ENCODE assay signal across 8 mouse cellular contexts in the genomic region with DNA sequence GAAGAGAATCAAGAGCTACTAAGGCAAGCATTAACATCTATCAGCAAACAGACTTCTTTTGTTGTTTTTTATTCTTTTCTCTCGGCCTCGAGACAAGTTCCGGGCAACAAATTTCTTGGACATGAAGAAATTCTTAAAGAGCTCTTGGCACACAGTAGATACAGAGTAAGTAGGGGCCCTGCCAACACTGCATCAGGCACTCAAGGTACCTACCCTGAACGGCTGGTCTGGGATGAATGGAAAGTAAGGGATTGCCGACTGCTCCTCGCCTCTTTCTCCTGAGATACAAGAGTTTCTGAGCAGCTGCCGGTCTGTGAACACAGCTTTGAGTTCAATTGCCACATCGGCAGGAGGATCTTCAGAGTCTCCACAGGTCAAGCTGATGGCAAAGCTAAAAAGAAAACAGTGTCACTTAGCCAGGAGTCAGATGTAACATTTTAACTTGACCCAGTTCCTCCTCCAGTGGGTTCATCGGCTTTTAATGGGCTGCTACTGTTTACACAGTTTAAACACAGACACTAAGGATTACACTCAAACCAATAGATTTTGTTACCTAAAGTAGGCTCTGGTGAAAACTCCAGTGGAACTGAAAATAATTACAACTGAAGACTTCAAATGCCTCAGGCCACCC. TPM values are rescaled to one million over a fixed set of nuclear protein-coding genes. Genes with fewer than 3 reads are reported as not detected.
A peak's percentile ranks its signal among the peaks of the same experiment; 100 is the strongest.
DNase-seq lines count a peak whose midpoint lies in the region; ATAC-seq lines count a peak whose summit lies in the region.

No protein-coding gene starts in this region.

- no peak overlapping the region for H3K27ac ChIP-seq in heart, embryonic 13.5 days (replicated peaks)
- H3K27ac ChIP-seq in embryonic facial prominence, embryonic 13.5 days: peak overlapping the region; percentile 92; the same call in 1 of the 2 replicates
- H3K27ac ChIP-seq in kidney, embryonic 14.5 days (ENCODE audit: low read depth, low read length): no peak overlapping the region

- H3K9ac ChIP-seq in heart, embryonic 13.5 days: 0 out of 2 replicates have a peak overlapping the region, but pooled peaks have one; percentile 19
- H3K9ac ChIP-seq in embryonic facial prominence, embryonic 13.5 days: peak overlapping the region; percentile 32; the same call in 1 of the 2 replicates
- no peak overlapping the region for H3K9ac ChIP-seq in kidney, embryonic 14.5 days (ENCODE audit: low read depth, low read length)

- 69% methylated on average over 9 of the region's 9 CpGs for WGBS in heart, embryonic 13.5 days
- WGBS in embryonic facial prominence, embryonic 13.5 days: 49% methylated on average over 9 of the region's 9 CpGs
- 36% methylated on average over 9 of the region's 9 CpGs for WGBS in kidney, embryonic 14.5 days

- no peak for ATAC-seq in heart, embryonic 13.5 days (ENCODE audit: extremely low read depth, insufficient number of reproducible peaks, low FRiP score, low TSS enrichment)
- ATAC-seq in embryonic facial prominence, embryonic 13.5 days (ENCODE audit: insufficient number of reproducible peaks, insufficient read depth, low FRiP score, low TSS enrichment, low read depth): no peak
- no peak for ATAC-seq in kidney, embryonic 14.5 days (ENCODE audit: low FRiP score, low TSS enrichment)
- ATAC-seq in frontal cortex, adult (ENCODE audit: low TSS enrichment): no peak

- intact Hi-C loops in heart, postnatal 25 days (cut with DNase I): no loop called here

- no peaks in the 10 kb centered on the region for H3K27me3 ChIP-seq in heart, embryonic 13.5 days (replicated peaks)
- H3K27me3 ChIP-seq in embryonic facial prominence, embryonic 13.5 days: peaks cover 12% of the 10 kb centered on the region; the same call in 1 of the 2 replicates
- no peaks in the 10 kb centered on the region for H3K27me3 ChIP-seq in kidney, embryonic 14.5 days (ENCODE audit: control insufficient read depth, insufficient read depth, low read length)

- H3K4me1 ChIP-seq in heart, embryonic 13.5 days: peaks cover 20% of the 10 kb centered on the region
- H3K4me1 ChIP-seq in embryonic facial prominence, embryonic 13.5 days: peaks cover 37% of the 10 kb centered on the region
- peaks cover 27% of the 10 kb centered on the region; the same call in 1 of the 2 replicates for H3K4me1 ChIP-seq in kidney, embryonic 14.5 days (ENCODE audit: control insufficient read depth, insufficient read depth, low read length)

- H3K4me3 ChIP-seq in heart, embryonic 13.5 days: peak overlapping the region; percentile 95
- peak overlapping the region; percentile 90 for H3K4me3 ChIP-seq in embryonic facial prominence, embryonic 13.5 days
- H3K4me3 ChIP-seq in kidney, embryonic 14.5 days (ENCODE audit: low read length): peak overlapping the region; percentile 6; the same call in 1 of the 2 replicates

- no peaks in the 10 kb centered on the region for H3K9me3 ChIP-seq in heart, embryonic 13.5 days
- no peaks in the 10 kb centered on the region for H3K9me3 ChIP-seq in embryonic facial prominence, embryonic 13.5 days
- no peaks in the 10 kb centered on the region for H3K9me3 ChIP-seq in kidney, embryonic 14.5 days (ENCODE audit: control insufficient read depth, low read length)

- H3K36me3 ChIP-seq in heart, embryonic 13.5 days: peaks cover 44% of the 10 kb centered on the region
- H3K36me3 ChIP-seq in embryonic facial prominence, embryonic 13.5 days: peaks cover 32% of the 10 kb centered on the region
- H3K36me3 ChIP-seq in kidney, embryonic 14.5 days (ENCODE audit: control insufficient read depth, insufficient read depth, low read length): peaks cover 20% of the 10 kb centered on the region

- peak overlapping the region; percentile 89 for H3K4me2 ChIP-seq in heart, embryonic 13.5 days
- peak overlapping the region; percentile 83 for H3K4me2 ChIP-seq in embryonic facial prominence, embryonic 13.5 days
- H3K4me2 ChIP-seq in kidney, embryonic 14.5 days (replicated peaks; ENCODE audit: low read depth, low read length): peak overlapping the region; percentile 68

- DNase-seq in heart, postnatal 25 days (ENCODE audit: low spot score): no peak
- DNase-seq in lung, postnatal 25 days (ENCODE audit: low spot score): peak; percentile 26
- DNase-seq in spleen, postnatal 4 days (ENCODE audit: low spot score in 2 of 2): no peak
- no peak for DNase-seq in gastrocnemius, postnatal 10 days

RNA-seq across cellular contexts. Expression of a gene that starts 1.7 kb away (rescaled TPM):
- 35.1 and 37.5 TPM in 2 replicates for polyA plus RNA-seq in heart, embryonic 13.5 days (2015; fragmentation: Nextera tagmentation; extraction: Ambion mirVana)
- 10 to 100 TPM; 32.3 to 40.3 TPM for total RNA-seq in heart, postnatal 25 days (2021)
- polyA plus RNA-seq in embryonic facial prominence, embryonic 13.5 days (2015; fragmentation: Nextera tagmentation; extraction: Ambion mirVana): 55.0 and 60.6 TPM in 2 replicates
- 21.1 and 30.6 TPM in 2 replicates for polyA plus RNA-seq in kidney, embryonic 14.5 days (2014; fragmentation: Nextera tagmentation; extraction: Ambion mirVana)
- 10 to 100 TPM; 61.6 to 64.2 TPM for total RNA-seq in gastrocnemius, postnatal 10 days (2021)

Comparison
In these comparisons a context has a peak if more than half of its experiments do, and no peak if none do; other contexts are left out.
1. H3K4me3 ChIP-seq: peak in every context shown above with its lines; median percentile 95 in heart, embryonic 13.5 days; 90 in embryonic facial prominence, embryonic 13.5 days; 6 in kidney, embryonic 14.5 days.